Mouse (Mus musculus) cerebellum, adult 9-11 months (tissue): ENCODE results near the gene Tk1.
"Not testable (repeated sequence)": the region's sequence is repeated elsewhere in the genome, so short reads cannot be mapped to it uniquely, and the experiment has no call there.

Source experiments
- DNase-seq: peaks from one replicate; pipeline ENCODE4 v3.0.0; 2022

The Tk1 gene

DNA sequence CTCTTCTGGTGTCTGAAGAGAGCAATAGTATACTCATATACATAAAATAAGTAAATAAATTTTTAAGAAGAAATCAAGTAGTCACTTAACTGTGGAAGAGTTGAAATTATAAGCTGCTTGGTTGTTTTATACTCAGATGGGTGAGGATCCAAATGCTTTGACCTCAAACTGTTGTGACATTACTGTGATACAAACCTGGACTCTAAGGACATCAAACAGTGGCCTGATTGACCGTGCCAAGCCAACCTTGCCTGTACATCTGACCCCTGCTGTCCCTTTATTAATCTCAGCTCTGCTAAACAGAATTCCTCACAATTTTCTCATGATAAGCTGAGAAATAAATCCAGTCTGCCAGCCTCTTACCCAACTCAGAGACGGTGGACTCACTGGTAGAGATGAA is 19.8 kb upstream of the Tk1 start:
- DNase-seq = no peak

DNA sequence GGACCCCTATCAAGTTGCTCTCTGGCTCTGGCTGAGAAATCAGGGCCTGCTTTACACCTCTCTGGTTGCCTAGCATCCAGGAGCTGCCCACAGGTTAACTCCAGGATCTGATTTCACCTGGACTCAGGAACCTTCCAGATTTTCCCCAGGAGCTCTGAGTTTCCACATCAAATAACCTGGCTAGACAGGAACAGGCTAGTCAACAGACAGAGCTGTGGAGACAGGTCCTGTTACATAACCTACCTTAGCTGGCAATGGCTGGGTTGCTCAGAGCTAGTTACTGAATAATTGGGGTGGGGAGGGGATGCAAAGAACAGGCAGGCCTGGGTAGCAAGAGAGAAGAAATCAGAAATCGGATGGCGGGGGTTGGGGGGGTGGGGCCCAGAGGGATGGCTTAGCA is 19.1 kb upstream of the Tk1 start:
- no peak for DNase-seq

DNA sequence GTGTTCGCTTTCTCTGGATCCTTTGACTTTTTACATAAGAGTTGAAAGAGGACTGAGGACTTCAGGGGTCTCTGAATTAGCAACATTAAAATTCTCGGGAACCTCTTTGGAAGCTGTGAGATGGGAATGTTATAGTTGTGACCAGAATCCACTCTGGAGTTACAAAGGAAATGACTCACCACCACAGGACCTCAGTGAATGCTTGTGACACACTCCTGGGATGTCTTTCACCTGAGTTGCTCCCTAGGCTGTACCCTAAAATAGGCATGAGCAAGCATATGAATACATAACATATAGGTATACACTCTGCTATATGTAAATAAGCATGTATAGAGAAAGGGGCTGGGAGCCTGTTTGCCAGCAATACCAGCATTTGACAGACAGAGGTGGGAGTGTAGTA is 17.5 kb upstream of the Tk1 start:
- DNase-seq = no peak

DNA sequence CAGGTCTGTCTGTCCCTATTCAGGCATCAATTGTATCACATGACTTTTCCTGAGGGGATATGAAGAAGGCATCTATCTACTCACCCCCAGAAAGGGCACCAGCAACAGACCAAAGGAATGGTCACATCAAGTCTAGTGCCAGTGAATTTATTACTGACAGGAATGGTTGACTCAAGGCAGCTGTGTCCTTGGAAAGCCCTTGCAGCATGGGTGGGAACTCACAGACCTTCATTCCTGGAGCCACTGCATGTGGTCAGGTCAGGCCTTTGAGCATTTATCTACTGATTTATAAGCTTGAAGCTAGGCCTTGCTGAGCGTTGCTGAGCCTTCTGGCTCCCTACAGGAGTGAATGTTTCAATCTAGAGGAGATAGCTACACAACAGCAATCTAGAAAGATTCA is 15.0 kb upstream of the Tk1 start:
- DNase-seq = no peak

GRCm38 (mm10) chr11:117839021-117839420 is 13.1 kb upstream of the Tk1 start:
- DNase-seq = no peak

- no peak for DNase-seq
These were observed 12.7 kb upstream of the Tk1 start for GRCm38 (mm10) chr11:117838572-117838971.

GRCm38 (mm10) chr11:117836306-117836705 is 10.4 kb upstream of the Tk1 start:
- no peak for DNase-seq

- no peak for DNase-seq
These were observed 8.2 kb upstream of the Tk1 start for GRCm38 (mm10) chr11:117834086-117834485.

DNA sequence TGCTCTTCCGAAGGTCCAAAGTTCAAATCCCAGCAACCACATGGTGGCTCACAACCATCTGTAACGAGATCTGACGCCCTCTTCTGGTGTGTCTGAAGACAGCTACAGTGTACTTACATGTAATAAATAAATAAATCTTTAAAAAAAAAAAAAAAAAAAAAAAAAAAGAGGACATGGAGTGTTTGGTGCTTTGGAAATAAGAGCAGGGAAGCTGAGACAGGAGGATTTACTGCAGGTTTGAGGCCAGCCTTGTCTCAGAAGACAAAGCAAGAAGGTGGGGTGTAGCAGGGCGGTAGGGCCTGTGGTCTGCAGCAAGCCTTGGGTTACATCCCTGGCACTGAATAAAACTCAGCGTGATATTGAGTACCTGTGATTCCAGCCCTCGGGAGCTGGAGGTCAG is 7.6 kb upstream of the Tk1 start:
- DNase-seq = not testable (repeated sequence)

GRCm38 (mm10) chr11:117832086-117832969 is 6.4 kb upstream of the Tk1 start:
- DNase-seq = peak; percentile 31

- DNase-seq = no peak
These were observed 4.5 kb upstream of the Tk1 start for GRCm38 (mm10) chr11:117830401-117830800.

GRCm38 (mm10) chr11:117829671-117830215 is 3.9 kb upstream of the Tk1 start:
- DNase-seq = no peak

DNA sequence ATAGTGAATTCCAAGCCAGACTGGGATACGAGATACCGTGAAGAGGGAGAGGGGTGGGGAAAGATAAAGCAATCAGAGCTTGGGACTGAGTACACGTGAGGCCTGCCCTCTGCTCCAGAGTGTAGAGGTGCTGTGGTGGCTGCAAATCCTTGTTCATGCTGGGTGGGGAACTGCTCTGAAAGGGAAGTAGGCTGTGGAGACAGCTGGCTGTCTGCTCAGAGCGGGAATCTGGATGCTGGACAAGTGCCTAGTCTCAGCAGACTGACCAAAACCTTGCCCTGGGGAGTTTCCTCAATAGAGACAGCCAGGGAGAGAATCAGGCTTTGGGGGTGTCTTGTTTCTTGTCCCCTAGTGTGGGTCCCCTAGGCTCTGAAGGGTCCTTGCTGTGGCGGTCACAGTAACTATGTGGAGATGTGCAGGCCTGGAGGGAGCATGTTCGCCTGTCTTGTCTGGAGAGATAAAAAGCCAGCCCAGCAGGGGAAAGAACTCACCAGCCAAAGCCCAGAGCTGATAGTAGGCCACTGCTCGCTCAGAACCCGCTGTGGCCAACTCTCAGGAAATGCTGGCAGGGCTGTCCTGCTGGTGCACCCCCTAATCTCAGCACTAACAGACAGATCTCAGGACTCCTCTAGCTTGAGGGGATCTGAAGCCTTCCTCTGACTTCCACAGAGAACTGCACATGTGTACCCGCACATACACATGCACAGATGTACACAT is 3.2 kb upstream of the Tk1 start:
- no peak for DNase-seq

- no peak for DNase-seq
These were observed 2.4 kb upstream of the Tk1 start for GRCm38 (mm10) chr11:117828149-117828887.

GRCm38 (mm10) chr11:117827386-117827785 is 1.5 kb upstream of the Tk1 start:
- DNase-seq = no peak

DNA sequence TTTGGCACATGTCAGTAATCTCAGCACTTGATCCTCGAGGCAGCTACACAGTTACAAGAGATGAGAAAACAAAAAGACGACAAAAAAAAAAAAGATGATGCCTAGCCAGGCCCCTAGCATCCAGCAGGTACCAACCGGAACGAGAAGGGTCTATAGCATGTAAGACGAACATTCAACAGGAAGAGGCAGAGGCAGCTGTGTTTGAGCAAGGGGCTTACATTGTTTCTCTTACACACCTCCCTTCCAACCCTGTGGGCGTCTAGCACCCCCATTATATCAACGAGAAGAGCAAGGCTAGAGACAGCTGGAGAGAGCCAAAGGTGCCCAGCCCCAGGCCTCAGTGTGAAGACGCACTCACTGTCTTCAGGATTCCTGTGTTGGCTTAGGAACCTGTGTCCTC is 1.0 kb upstream of the Tk1 start:
- DNase-seq = no peak

- DNase-seq = no peak
These were observed 272 bp upstream of the Tk1 start for GRCm38 (mm10) chr11:117826164-117826563.

- DNase-seq = peak; percentile 70
These were observed 1.6 kb downstream of the Tk1 start for GRCm38 (mm10) chr11:117824060-117824969.

DNA sequence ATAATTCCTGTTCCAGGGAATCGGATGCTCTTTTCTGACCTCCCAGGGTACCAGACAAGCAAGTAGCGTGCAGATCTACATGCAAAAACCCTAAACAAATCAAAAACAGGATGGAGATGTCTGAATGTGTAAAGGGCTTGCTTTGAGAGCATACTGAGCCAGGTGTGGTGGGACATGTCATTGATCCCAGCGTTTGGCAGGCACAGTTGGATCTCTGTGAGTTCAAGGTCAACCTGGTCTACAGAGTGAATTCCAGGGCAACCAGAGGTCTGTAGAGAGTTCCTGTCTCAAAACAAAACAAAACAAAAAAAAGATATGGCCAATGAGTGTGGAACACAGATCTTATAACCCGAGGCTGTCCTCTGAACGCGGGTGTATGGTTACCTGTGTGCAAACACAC is 2.5 kb downstream of the Tk1 start:
- no peak for DNase-seq

- DNase-seq = no peak
These were observed 3.1 kb downstream of the Tk1 start for GRCm38 (mm10) chr11:117822728-117823241.

DNA sequence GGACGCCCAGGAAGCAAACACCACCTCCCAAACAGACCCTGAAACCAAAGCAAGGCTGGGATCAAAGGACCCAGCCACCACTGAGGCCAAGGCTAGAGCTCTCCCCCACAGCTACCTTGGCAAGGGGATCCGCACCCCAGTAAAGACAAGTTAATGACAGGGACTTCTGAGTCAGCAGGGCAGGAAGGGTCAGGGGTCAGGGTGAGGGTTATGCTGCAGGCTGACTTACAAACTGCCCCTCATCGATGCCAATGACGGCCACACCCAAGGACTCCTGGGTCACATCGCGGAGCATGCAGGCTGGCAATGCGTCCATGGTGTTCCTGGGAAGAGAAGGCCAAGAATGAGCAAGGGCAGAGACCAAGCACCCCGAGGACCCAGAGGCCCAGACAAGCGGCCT is 4.0 kb downstream of the Tk1 start:
- no peak for DNase-seq

GRCm38 (mm10) chr11:117820173-117820572 is 5.7 kb downstream of the Tk1 start:
- DNase-seq = no peak
